Mouse (Mus musculus) heart, postnatal 0 days (tissue): ENCODE data around the gene Usp10.
A peak's percentile ranks its signal among the peaks of the same experiment; 100 is the strongest.

Experiments used
- CTCF ChIP-seq: IDR thresholded peaks from 2 replicates; pipeline ENCODE4 v1.5.1; 2016; ENCODE audit warnings: antibody characterized with exemption, control low read depth, low read depth
- EP300 ChIP-seq: IDR thresholded peaks from 2 replicates; pipeline ENCODE4 v1.6.1; 2016; ENCODE audit warnings: antibody characterized with exemption, low read depth

DNA sequence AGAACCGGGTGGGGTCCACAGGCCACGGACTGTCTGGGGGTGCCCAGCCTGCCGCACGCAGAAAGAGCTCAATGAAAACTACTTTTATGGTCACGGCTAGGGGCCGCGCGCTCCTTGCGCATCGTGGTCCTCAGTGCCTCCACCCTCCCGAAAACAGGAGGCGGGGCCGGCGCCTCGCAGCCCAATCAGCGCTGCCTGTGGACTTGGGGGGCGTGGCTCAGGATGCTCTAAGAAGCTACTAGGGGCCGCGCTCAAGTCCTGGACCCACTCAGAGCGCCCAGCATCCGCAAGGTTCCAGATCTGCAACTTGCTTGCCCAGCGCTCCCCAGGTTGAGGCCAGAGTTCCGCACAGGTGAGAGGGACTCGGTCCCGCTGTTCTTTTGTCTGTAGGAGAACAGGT, 82.1 kb downstream of the Usp10 start, which contains the start of gene Crispld2:
- TF ChIP-seq EP300: no peak
- TF ChIP-seq CTCF: 0 out of 2 replicates have a peak, but pooled peaks have one; percentile 6
